Mouse (Mus musculus): Measurements from ENCODE around the gene Scnn1a.
A peak's percentile ranks its signal among the peaks of the same experiment; 100 is the strongest.

Gene Scnn1a

GRCm38 (mm10) chr6:125345625-125346024 lies 25.2 kb downstream of the Scnn1a start:
- DNase-seq, result no peak

GRCm38 (mm10) chr6:125346029-125346428 lies 25.6 kb downstream of the Scnn1a start:
- no peak for DNase-seq

GRCm38 (mm10) chr6:125348721-125349574 lies 28.5 kb downstream of the Scnn1a start, which contains the start of gene Tnfrsf1a:
Tnfrsf1a (plus strand) TSS chr6:125349362.
- DNase-seq, result no peak

- DNase-seq, result no peak
These were observed 29.2 kb downstream of the Scnn1a start for GRCm38 (mm10) chr6:125349575-125350230.

- no peak for DNase-seq
These were observed 30.0 kb downstream of the Scnn1a start for GRCm38 (mm10) chr6:125350231-125350994.

GRCm38 (mm10) chr6:125350995-125351324 lies 30.5 kb downstream of the Scnn1a start:
- no peak for DNase-seq

- DNase-seq, result no peak
These were observed 31.0 kb downstream of the Scnn1a start for GRCm38 (mm10) chr6:125351368-125352045.

GRCm38 (mm10) chr6:125352046-125352384 lies 31.6 kb downstream of the Scnn1a start:
- no peak for DNase-seq

- no peak for DNase-seq
These were observed 32.4 kb downstream of the Scnn1a start for GRCm38 (mm10) chr6:125352811-125353210.

GRCm38 (mm10) chr6:125353221-125353620 lies 32.8 kb downstream of the Scnn1a start:
- DNase-seq, result no peak

- DNase-seq, result no peak
These were observed 33.2 kb downstream of the Scnn1a start for GRCm38 (mm10) chr6:125353655-125354054.

GRCm38 (mm10) chr6:125354352-125355151 lies 34.1 kb downstream of the Scnn1a start:
- DNase-seq, result no peak

GRCm38 (mm10) chr6:125355197-125355741 lies 34.8 kb downstream of the Scnn1a start:
- DNase-seq, result no peak

- DNase-seq, result no peak
These were observed 35.8 kb downstream of the Scnn1a start for GRCm38 (mm10) chr6:125356264-125356663.

GRCm38 (mm10) chr6:125357334-125357733 lies 36.9 kb downstream of the Scnn1a start:
- no peak for DNase-seq

GRCm38 (mm10) chr6:125359999-125360398 lies 39.5 kb downstream of the Scnn1a start:
- no peak for DNase-seq

- DNase-seq, result no peak
These were observed 40.4 kb downstream of the Scnn1a start for GRCm38 (mm10) chr6:125360846-125361245.

GRCm38 (mm10) chr6:125361467-125362291 lies 41.2 kb downstream of the Scnn1a start:
- DNase-seq, result peak; percentile 71

- DNase-seq, result no peak
These were observed 42.6 kb downstream of the Scnn1a start for GRCm38 (mm10) chr6:125363021-125363420.

- DNase-seq, result no peak
These were observed 43.2 kb downstream of the Scnn1a start for GRCm38 (mm10) chr6:125363451-125364242.

All from right cerebral cortex, postnatal 4 days (tissue).